ENCODE assay signal across 7 mouse cellular contexts in genomic region chr1:58761391-58762275, GRCm38 (mm10). TPM values are rescaled to one million over a fixed set of nuclear protein-coding genes. Genes with fewer than 3 reads are reported as not detected.
A peak's percentile ranks its signal among the peaks of the same experiment; 100 is the strongest.
DNase-seq lines count a peak whose midpoint lies in the region; ATAC-seq and TF ChIP-seq lines count a peak whose summit lies in the region.
"Not testable (repeated sequence)": the region's sequence is repeated elsewhere in the genome, so short reads cannot be mapped to it uniquely, and the experiment has no call there.

No protein-coding gene starts in this region.

- 51% methylated on average over 5 of the region's 5 CpGs for WGBS in hindbrain, postnatal 0 days
- whole genome bisulfite sequencing in lung, postnatal 0 days = 67% methylated on average over 5 of the region's 5 CpGs
- WGBS in small intestine, adult 2 months = 75% methylated on average over 5 of the region's 5 CpGs

- peak; percentile 68 for TF ChIP-seq RAD21 in CH12.LX (IDR thresholded peaks at IDR 0.05; ENCODE audit: low read depth, low read length)

- not testable (repeated sequence) for H3K79me2 ChIP-seq in CH12.LX (replicated peaks; ENCODE audit: control insufficient read depth, extremely low read depth, insufficient read depth, poor library complexity, severe bottlenecking)

- H3K4me1 ChIP-seq in CH12.LX (ENCODE audit: control insufficient read depth in 1 of 2, insufficient read depth in 2 of 2) = peaks cover 0 to 11% of the 10 kb centered on the region in 2 experiments; a peak in 2 of 4 replicates
- H3K4me1 ChIP-seq in hindbrain, postnatal 0 days (ENCODE audit: insufficient read depth, low read length); lung, postnatal 0 days (ENCODE audit: insufficient read depth, low read depth, low read length); small intestine, adult 2 months (ENCODE audit: control insufficient read depth, insufficient read depth, insufficient read length, low read length): not testable (repeated sequence)

- ATAC-seq in erythroblast, adult 5-6 weeks (replicated peaks; ENCODE audit: low FRiP score, poor library complexity, severe bottlenecking) = 0 out of 2 replicates have a peak, but pooled peaks have one; percentile 49
- not testable (repeated sequence) for ATAC-seq in hindbrain, postnatal 0 days
- peak; percentile 75 for ATAC-seq in lung, postnatal 0 days

- in situ Hi-C loops in CH12.LX (cut with MboI; ENCODE audit: low pct_ligation_motif_present, low pct_unique_long_range_greater_than_20kb, low sequenced_read_pairs) = loop anchor here (10.0 to 25.0 kb wide), 2 partner anchors 133 to 376 kb away; no protein-coding TSS in a partner anchor

- DNase-seq in CH12.LX (ENCODE audit: extremely low read depth) = peak; percentile 63
- DNase-seq in adrenal gland, adult 2 months = peak; percentile 53
- DNase-seq in hindbrain, postnatal 0 days (ENCODE audit: low spot score) = not testable (repeated sequence)
- peak; percentile 55 to 65 for DNase-seq in kidney, postnatal 25 days
- peak; percentile 38 for DNase-seq in lung, postnatal 0 days (ENCODE audit: low spot score)

- not testable (repeated sequence) for H3K27me3 ChIP-seq in CH12.LX (replicated peaks); hindbrain, postnatal 0 days (ENCODE audit: insufficient read depth, low read length); lung, postnatal 0 days (replicated peaks; ENCODE audit: insufficient read depth, low read length); small intestine, adult 2 months (ENCODE audit: control insufficient read depth, insufficient read depth, low read length)

- H3K27ac ChIP-seq in CH12.LX (ENCODE audit: insufficient read depth, low read depth); hindbrain, postnatal 0 days; lung, postnatal 0 days (ENCODE audit: low read length): not testable (repeated sequence)
- peak overlapping the region; percentile 59; the same call in 1 of the 2 replicates for H3K27ac ChIP-seq in small intestine, adult 2 months (ENCODE audit: insufficient read depth, low read depth, low read length)

- peak; percentile 25 to 70; a peak in 3 of 4 replicates for TF ChIP-seq CTCF in CH12.LX (conservative IDR thresholded peaks at IDR 0.05 in 1 of 2, IDR thresholded peaks at IDR 0.05 in 1 of 2; ENCODE audit: low read depth in 2 of 2, low read length in 2 of 2)
- TF ChIP-seq CTCF in hindbrain, postnatal 0 days (IDR thresholded peaks at IDR 0.05; ENCODE audit: low read depth) = 0 out of 2 replicates have a peak, but pooled peaks have one; percentile 14
- peak; percentile 57 for TF ChIP-seq CTCF in lung, postnatal 0 days (IDR thresholded peaks at IDR 0.05)
- TF ChIP-seq CTCF in small intestine, adult 2 months (IDR thresholded peaks at IDR 0.05; ENCODE audit: extremely low read depth, insufficient read length, insufficient replicate concordance, low read depth, low read length) = 0 out of 2 replicates have a peak, but pooled peaks have one; percentile 7

- dilution Hi-C loops in CH12.LX (cut with MboI; ENCODE audit: extremely low pct_ligation_motif_present, extremely low pct_unique_long_range_greater_than_20kb, low sequenced_read_pairs) = not testable (repeated sequence)

- TF ChIP-seq POLR2A in CH12.LX (IDR thresholded peaks at IDR 0.05; ENCODE audit: low read depth, low read length); small intestine, adult 2 months (IDR thresholded peaks at IDR 0.05; ENCODE audit: low read depth, low read length): not testable (repeated sequence)

- H3K4me2 ChIP-seq in CH12.LX (ENCODE audit: insufficient read depth, low read depth, poor library complexity, severe bottlenecking); hindbrain, postnatal 0 days (ENCODE audit: low read depth, low read length); lung, postnatal 0 days (replicated peaks; ENCODE audit: low read depth, low read length): not testable (repeated sequence)

- not testable (repeated sequence) for H3K4me3 ChIP-seq in CH12.LX (replicated peaks in 1 of 3; ENCODE audit: low read depth in 2 of 3, low read length in 2 of 3, poor library complexity in 1 of 3); hindbrain, postnatal 0 days (ENCODE audit: low read length); lung, postnatal 0 days (ENCODE audit: low read depth, low read length); small intestine, adult 2 months (ENCODE audit: low read depth, low read length)

- not testable (repeated sequence) for H3K9ac ChIP-seq in CH12.LX (ENCODE audit: insufficient read depth, low read depth); hindbrain, postnatal 0 days (replicated peaks; ENCODE audit: low read length); lung, postnatal 0 days (replicated peaks; ENCODE audit: low read depth)

- H3K36me3 ChIP-seq in CH12.LX (replicated peaks in 1 of 2; ENCODE audit: control insufficient read depth in 1 of 2, insufficient read depth in 1 of 2, low read length in 1 of 2) = peaks cover 30 to 37% of the 10 kb centered on the region in 2 experiments
- not testable (repeated sequence) for H3K36me3 ChIP-seq in hindbrain, postnatal 0 days (ENCODE audit: insufficient read depth, low read length); lung, postnatal 0 days (ENCODE audit: insufficient read depth, low read length)
- peaks cover 21% of the 10 kb centered on the region for H3K36me3 ChIP-seq in small intestine, adult 2 months (ENCODE audit: control insufficient read depth, insufficient read depth, low read length)

- TF ChIP-seq EP300 in CH12.LX (IDR thresholded peaks at IDR 0.05; ENCODE audit: low read length); lung, postnatal 0 days (IDR thresholded peaks at IDR 0.05): not testable (repeated sequence)

- not testable (repeated sequence) for H3K9me3 ChIP-seq in CH12.LX (replicated peaks; ENCODE audit: low read length); hindbrain, postnatal 0 days (ENCODE audit: low read length); lung, postnatal 0 days (ENCODE audit: low read length)

TF ChIP-seq in CH12.LX, 34 proteins besides CTCF, POLR2A, EP300 and RAD21:
- TF ChIP-seq ELF1 (IDR thresholded peaks at IDR 0.05; ENCODE audit: low read depth, low read length) (peak; percentile 80), SMC3 (IDR thresholded peaks at IDR 0.05; ENCODE audit: low read depth, low read length) (peak; percentile 59)

RNA-seq across cellular contexts. Expression of gene Casp8, which starts 33.5 kb away (rescaled TPM):
- total RNA-seq in CH12.LX (2012; rRNA removed) = 36.2 and 42.6 TPM in 2 replicates
- total RNA-seq in CH12.LX (2014; rRNA removed) = 59.3 and 69.9 TPM in 2 replicates
- polyA plus RNA-seq in CH12.LX (2012; ENCODE audit: insufficient read length, low read depth) = 53.3 and 64.9 TPM in 2 replicates
- 10 to 100 TPM; 15.5 to 22.9 TPM for total RNA-seq in adrenal gland, adult 2 months (2021)
- 0.74 and 0.89 TPM in 2 replicates for polyA plus RNA-seq in adrenal gland, adult 2 months (2012; rRNA removed)
- total RNA-seq in erythroblast, adult 5-6 weeks (2015; ENCODE audit: low replicate concordance) = 23.6 and 36.9 TPM in 2 replicates
- total RNA-seq in erythroblast, adult 5-6 weeks (2017; ENCODE audit: low replicate concordance) = 15.7 and 20.4 TPM in 2 replicates
- total RNA-seq in hindbrain, postnatal 0 days (2014; rRNA removed) = 2.8 and 3.0 TPM in 2 replicates
- polyA plus RNA-seq in hindbrain, postnatal 0 days (2015; fragmentation: Nextera tagmentation; extraction: Ambion mirVana) = 5.0 and 5.4 TPM in 2 replicates
- 33.4 and 41.8 TPM in 2 replicates for polyA plus RNA-seq in lung, postnatal 0 days (2015; fragmentation: Nextera tagmentation; extraction: Ambion mirVana)
- 4.1 and 9.4 TPM in 2 replicates for polyA plus RNA-seq in small intestine, adult 2 months (2012; rRNA removed)

RNA-seq across cellular contexts. Expression of gene Cflar, which starts 50.3 kb away (rescaled TPM):
- 46.8 and 49.2 TPM in 2 replicates for total RNA-seq in CH12.LX (2012; rRNA removed)
- 81.1 and 82.0 TPM in 2 replicates for total RNA-seq in CH12.LX (2014; rRNA removed)
- 28.3 and 35.7 TPM in 2 replicates for polyA plus RNA-seq in CH12.LX (2012; ENCODE audit: insufficient read length, low read depth)
- total RNA-seq in adrenal gland, adult 2 months (2021) = 100 to 1,000 TPM in 1 of 2 experiments, 10 to 100 TPM in 1; 97.4 to 113 TPM
- polyA plus RNA-seq in adrenal gland, adult 2 months (2012; rRNA removed) = 37.3 and 41.7 TPM in 2 replicates
- total RNA-seq in erythroblast, adult 5-6 weeks (2015; ENCODE audit: low replicate concordance) = 10.4 and 14.2 TPM in 2 replicates
- total RNA-seq in erythroblast, adult 5-6 weeks (2017; ENCODE audit: low replicate concordance) = 16.4 and 26.2 TPM in 2 replicates
- 17.6 and 24.4 TPM in 2 replicates for total RNA-seq in hindbrain, postnatal 0 days (2014; rRNA removed)
- 22.4 and 22.5 TPM in 2 replicates for polyA plus RNA-seq in hindbrain, postnatal 0 days (2015; fragmentation: Nextera tagmentation; extraction: Ambion mirVana)
- polyA plus RNA-seq in lung, postnatal 0 days (2015; fragmentation: Nextera tagmentation; extraction: Ambion mirVana) = 62.1 and 62.2 TPM in 2 replicates
- 9.8 and 29.5 TPM in 2 replicates for polyA plus RNA-seq in small intestine, adult 2 months (2012; rRNA removed)

Comparison
In these comparisons a context has a peak if more than half of its experiments do, and no peak if none do; other contexts are left out.
1. CTCF ChIP-seq: peak in every context shown above with its lines; median percentile 57 in lung, postnatal 0 days; 48 in CH12.LX; 14 in hindbrain, postnatal 0 days; 7 in small intestine, adult 2 months.